Mouse (Mus musculus) heart, postnatal 14 days (tissue): Measurements from ENCODE around the gene Cacna2d1. TPM values are rescaled to one million over a fixed set of nuclear protein-coding genes. Genes with fewer than 3 reads are reported as not detected.

Experiments
- DNase-seq, 2 experiments: peaks; one replicate each; pipeline ENCODE4 v3.0.0; 2021 to 2022
- intact Hi-C: fragments of 180-260 bp; cut with DNase I; formaldehyde crosslinking; loops from one replicate; pipeline ENCODE4 v1.15.1; 2025
- total RNA-seq, 2 experiments: library from RNA; stranded (reverse); gene quantifications; 2 replicates each; pipeline ENCODE4 v1.2.3; 2021

Gene Cacna2d1
- total RNA-seq, 2 experiments from 2014 or later, result 86.8 to 90.3 TPM

DNA sequence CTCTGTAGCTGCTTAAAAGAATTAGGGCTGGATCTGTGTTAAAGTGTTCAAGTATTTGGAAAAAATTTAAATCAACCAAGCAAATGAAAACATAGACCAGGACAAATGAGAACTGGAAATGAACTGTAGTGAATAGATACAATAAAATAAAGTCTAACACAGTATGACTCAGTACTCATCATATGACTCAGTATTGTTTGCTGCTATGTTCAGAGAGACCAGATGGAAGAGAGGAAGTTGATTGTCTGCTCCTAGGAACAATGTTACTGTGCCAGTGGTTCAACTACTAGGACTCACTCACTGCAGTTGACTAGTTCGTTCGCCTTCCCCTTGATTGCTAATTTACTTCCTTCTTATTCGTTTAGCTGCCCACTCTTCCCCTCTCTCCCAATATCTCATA, 421.3 kb downstream of the Cacna2d1 start:
- intact Hi-C loops, result no loop called here
- no peak for DNase-seq

- DNase-seq, result no peak
- intact Hi-C loops, result no loop called here
Measured at GRCm38 (mm10) chr5:16357709-16358108, 423.2 kb downstream of the Cacna2d1 start.

GRCm38 (mm10) chr5:16362076-16362475, 427.6 kb downstream of the Cacna2d1 start:
- no peak for DNase-seq
- intact Hi-C loops, result no loop called here

DNA sequence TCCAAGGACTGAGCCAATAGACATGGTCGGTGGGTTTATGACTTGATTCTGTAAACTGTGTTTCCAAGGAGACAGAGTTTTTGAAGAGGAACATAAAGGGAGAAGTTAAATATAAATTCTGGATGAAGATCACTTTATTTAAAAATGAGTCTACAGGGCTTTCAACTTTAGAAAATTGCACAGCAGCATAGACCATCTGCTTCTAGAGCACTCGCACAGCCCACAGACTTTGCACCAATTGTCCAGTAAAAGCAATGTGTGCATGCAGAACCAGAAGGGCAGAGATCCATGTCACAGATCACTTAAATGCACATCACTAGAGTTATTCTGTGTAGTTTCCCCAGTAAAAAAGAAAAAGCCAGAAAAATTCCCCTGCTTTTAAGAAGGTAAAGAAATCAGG, 428.7 kb downstream of the Cacna2d1 start:
- intact Hi-C loops, result no loop called here

GRCm38 (mm10) chr5:16370706-16371105, 436.2 kb downstream of the Cacna2d1 start:
- no peak for DNase-seq
- intact Hi-C loops, result no loop called here

More for the DNA sequence above, 428.7 kb downstream of the Cacna2d1 start:
- no peak for DNase-seq

DNA sequence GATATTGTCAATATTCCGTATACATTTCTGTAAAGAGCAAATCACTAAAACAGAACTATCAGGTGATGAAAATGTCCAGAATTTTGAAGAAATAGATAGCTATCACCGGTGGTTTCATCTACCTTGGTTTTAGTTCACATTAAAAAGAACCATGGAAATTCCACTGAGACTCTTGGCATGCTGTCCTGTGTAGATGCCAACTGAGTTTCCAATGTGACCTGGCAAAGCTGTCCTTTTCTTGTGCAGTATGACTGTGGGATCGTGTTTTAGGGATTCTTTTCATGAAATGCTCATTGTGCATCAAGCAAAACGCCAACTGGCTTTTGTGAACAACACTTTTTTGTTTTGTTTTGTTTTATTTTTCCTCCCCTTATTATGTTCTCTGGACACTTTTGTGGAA, 439.5 kb downstream of the Cacna2d1 start:
- no peak for DNase-seq
- intact Hi-C loops, result no loop called here

GRCm38 (mm10) chr5:16376329-16376908, 441.9 kb downstream of the Cacna2d1 start:
- intact Hi-C loops, result no loop called here
- no peak for DNase-seq

- intact Hi-C loops, result no loop called here
- no peak for DNase-seq
Measured at GRCm38 (mm10) chr5:16410011-16410410, 475.5 kb downstream of the Cacna2d1 start.

DNA sequence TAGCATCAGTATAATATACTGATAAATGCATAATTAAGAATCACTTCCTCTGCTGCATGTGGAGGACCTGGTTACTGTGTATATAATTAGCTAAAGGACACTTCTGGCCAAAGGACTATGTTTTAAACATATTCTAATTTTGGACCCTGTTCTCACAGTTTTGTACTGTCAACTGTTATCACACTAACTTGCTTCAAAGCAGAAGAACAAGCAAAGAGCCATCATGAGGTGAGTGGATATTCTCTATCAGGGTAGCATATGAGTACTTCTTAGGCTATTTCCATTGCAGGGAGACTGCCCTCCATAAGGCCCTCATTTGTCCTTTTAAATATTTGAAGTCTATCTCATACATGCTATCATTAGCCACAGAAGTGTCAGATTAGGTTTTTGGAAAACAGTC, 480.2 kb downstream of the Cacna2d1 start:
- no peak for DNase-seq
- intact Hi-C loops, result no loop called here

DNA sequence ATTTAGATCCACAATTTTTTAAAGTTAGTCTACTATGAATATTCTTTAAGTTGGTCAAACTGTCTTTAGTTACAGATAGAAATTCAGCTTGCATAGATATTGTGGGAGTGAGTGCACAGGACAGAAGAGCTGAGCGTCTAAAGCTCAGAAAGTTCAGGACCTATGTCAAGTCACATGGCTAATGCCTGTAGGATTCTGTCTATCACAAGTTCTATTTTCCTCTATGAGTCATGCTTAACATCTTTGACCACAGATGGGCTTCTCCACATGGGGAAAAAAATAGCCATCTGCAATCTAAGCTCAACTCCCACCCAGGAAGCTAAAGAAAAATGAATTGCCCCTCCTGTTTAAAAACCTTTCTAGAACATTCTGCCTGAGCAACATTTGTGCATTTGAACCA, 483.5 kb downstream of the Cacna2d1 start:
- intact Hi-C loops, result no loop called here
- DNase-seq, result no peak

DNA sequence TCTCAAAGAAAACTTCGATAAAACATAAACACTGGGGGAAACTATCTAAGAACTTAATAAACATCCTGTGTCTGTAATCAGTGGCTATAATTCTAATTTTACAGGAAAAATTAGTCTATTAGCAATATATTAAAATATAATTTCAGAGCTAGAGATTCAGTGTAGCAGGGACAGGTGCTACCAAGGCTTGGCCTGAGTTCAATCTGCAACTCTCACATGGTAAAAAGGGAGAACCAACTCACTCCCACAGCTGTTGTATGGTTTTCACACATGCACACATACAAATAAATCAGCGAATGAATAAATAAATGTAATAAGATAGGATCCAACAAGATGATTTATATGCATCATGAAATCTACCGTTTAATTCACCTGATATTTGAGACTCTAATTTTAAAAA, 484.0 kb downstream of the Cacna2d1 start:
- intact Hi-C loops, result no loop called here
- no peak for DNase-seq

Other genes with a start within 250 kb of the Cacna2d1 start
- gene Speer4c, start 220.4 kb upstream of the Cacna2d1 start, total RNA-seq, result not detected